Mouse (Mus musculus) thymus, adult 2 months (tissue): ENCODE measurements around the gene Rfxank. TPM values are rescaled to one million over a fixed set of nuclear protein-coding genes. Genes with fewer than 3 reads are reported as not detected.

Source experiments
- DNase-seq: peaks from one replicate; pipeline ENCODE4 v3.0.0; 2021
- H3K27ac ChIP-seq: fragments of 200-500 bp; 2 replicates; pipeline ENCODE4 v1.5.1; 2012; ENCODE audit warnings: low read length, control low read depth; ENCODE audit not compliant: control insufficient read depth, insufficient read depth
- H3K27me3 ChIP-seq: fragments of 200-500 bp; 2 replicates; pipeline ENCODE4 v1.6.1; 2012; ENCODE audit warnings: mild to moderate bottlenecking, low read length, moderate library complexity, mixed read lengths; ENCODE audit not compliant: control insufficient read depth, insufficient read depth
- H3K36me3 ChIP-seq: fragments of 200-500 bp; 2 replicates; pipeline ENCODE4 v1.6.1; 2012; ENCODE audit warnings: mild to moderate bottlenecking, low read length, moderate library complexity; ENCODE audit not compliant: control insufficient read depth, insufficient read depth
- H3K4me1 ChIP-seq: fragments of 200-500 bp; replicated peaks from 2 replicates; pipeline ENCODE4 v1.6.1; 2012; ENCODE audit warnings: low read length; ENCODE audit not compliant: control insufficient read depth, insufficient read depth
- H3K4me3 ChIP-seq: fragments of 200-500 bp; 2 replicates; pipeline ENCODE4 v1.5.1; 2012; ENCODE audit warnings: mild to moderate bottlenecking, low read length, control low read depth, moderate library complexity; ENCODE audit not compliant: control insufficient read depth, insufficient read depth
- CTCF ChIP-seq: fragments of 200-500 bp; IDR thresholded peaks from 2 replicates; pipeline ENCODE4 v1.5.1; 2012; ENCODE audit warnings: mild to moderate bottlenecking, control low read depth, low read length, moderate library complexity, borderline replicate concordance; ENCODE audit not compliant: control insufficient read depth, poor library complexity, insufficient read depth; ENCODE audit errors: extremely low read depth
- POLR2A ChIP-seq: fragments of 200-500 bp; IDR thresholded peaks from 2 replicates; pipeline ENCODE4 v1.6.1; 2012; ENCODE audit warnings: mild to moderate bottlenecking, low read length, control low read depth, moderate library complexity; ENCODE audit not compliant: control insufficient read depth, poor library complexity, insufficient read depth; ENCODE audit errors: extremely low read depth
- WGBS: fragments of 180-500 bp; shearing (Covaris S2); methylation state at CpG from one replicate; pipeline ENCODE4 v1.1.7; 2018; 5-methylcytosine and 5-hydroxymethylcytosine counted together
- polyA plus RNA-seq: library from polyadenylated mRNA; depleted of rRNA; stranded (reverse); fragments of >200 nt; gene quantifications from 2 replicates; pipeline ENCODE4 v1.2.3, GENCODE M21; 2012

Rfxank gene
- polyA plus RNA-seq, 1 experiment: 58.2 TPM

- WGBS: 12% methylated on average over 43 of the region's 43 CpGs
- TF ChIP-seq POLR2A (no peak), CTCF (no peak)
- DNase-seq: no peak
- Histone ChIP-seq H3K27ac (no peak overlapping the region), H3K27me3 (peaks cover 12% of the 10 kb centered on the region; the same call in 1 of the 2 replicates), H3K36me3 (no peaks in the 10 kb centered on the region), H3K4me1 (no peaks in the 10 kb centered on the region), H3K4me3 (no peak overlapping the region)
Observed at GRCm38 (mm10) chr8:70112401-70113016, 26.4 kb downstream of the Rfxank start.

- H3K27me3 ChIP-seq: peaks cover 12% of the 10 kb centered on the region; the same call in 1 of the 2 replicates
- 66% methylated on average over 23 of the region's 23 CpGs for WGBS
Observed at GRCm38 (mm10) chr8:70111192-70111795, 27.7 kb downstream of the Rfxank start.

GRCm38 (mm10) chr8:70110451-70110850 is 28.5 kb downstream of the Rfxank start:
- WGBS: 94% methylated on average over 2 of the region's 2 CpGs
- H3K27me3 ChIP-seq: peaks cover 12% of the 10 kb centered on the region; the same call in 1 of the 2 replicates
- no peak for TF ChIP-seq POLR2A
- no peak for TF ChIP-seq CTCF
- H3K4me3 ChIP-seq: no peak overlapping the region
- H3K36me3 ChIP-seq: no peaks in the 10 kb centered on the region
- DNase-seq: no peak
- no peaks in the 10 kb centered on the region for H3K4me1 ChIP-seq
- H3K27ac ChIP-seq: no peak overlapping the region

More at GRCm38 (mm10) chr8:70111192-70111795, 27.7 kb downstream of the Rfxank start:
- Histone ChIP-seq H3K4me1 (no peaks in the 10 kb centered on the region), H3K36me3 (no peaks in the 10 kb centered on the region), H3K27ac (no peak overlapping the region), H3K4me3 (no peak overlapping the region)
- no peak for DNase-seq
- TF ChIP-seq POLR2A (no peak), CTCF (no peak)

DNA sequence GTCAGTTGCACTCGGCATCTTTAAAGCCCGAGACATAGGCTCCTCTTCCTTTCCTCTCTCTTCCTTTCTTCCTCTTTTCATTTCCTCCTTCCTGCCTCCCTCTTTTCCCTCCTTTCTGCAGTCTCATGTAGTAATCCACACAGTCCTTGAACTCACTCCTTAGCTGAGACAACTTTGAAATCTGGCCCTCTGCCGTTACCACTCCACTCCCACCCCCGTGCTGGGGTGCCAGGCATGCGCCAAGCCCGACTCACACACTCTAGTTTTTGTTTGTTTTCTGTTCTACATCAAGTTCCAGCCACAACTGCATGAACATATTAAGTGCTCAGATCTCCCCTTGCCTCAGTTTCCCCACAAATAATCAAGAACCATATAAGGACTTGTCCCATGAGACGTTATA is 34.0 kb downstream of the Rfxank start:
- TF ChIP-seq POLR2A (no peak), CTCF (no peak)
- 53% methylated on average over 7 of the region's 7 CpGs for WGBS

DNA sequence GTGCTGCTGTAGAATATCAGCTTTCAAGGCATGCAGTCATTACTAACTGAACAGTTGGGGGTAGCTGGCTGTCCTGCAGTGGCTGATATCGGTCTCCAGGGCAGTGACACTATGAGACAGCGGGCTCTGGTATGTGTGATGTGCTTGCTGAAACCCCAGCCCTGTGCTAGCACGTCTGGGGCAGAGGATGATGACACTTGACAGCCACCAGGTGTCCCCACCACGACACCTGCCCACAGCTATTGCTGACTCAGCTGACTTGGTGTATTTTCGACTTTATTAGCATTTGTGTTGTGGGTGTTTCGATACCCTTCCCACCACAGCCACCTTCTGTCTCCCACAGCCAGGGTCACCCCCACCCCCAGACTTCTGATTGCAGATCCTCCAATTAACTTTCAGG is 34.4 kb downstream of the Rfxank start:
- peak; percentile 55 for DNase-seq
- H3K4me1 ChIP-seq: no peaks in the 10 kb centered on the region
- TF ChIP-seq CTCF: peak; percentile 85
- no peak for TF ChIP-seq POLR2A
- no peak overlapping the region for H3K27ac ChIP-seq
- WGBS: 6% methylated on average over 6 of the region's 6 CpGs
- H3K27me3 ChIP-seq: no peaks in the 10 kb centered on the region
- no peaks in the 10 kb centered on the region for H3K36me3 ChIP-seq
- no peak overlapping the region for H3K4me3 ChIP-seq

More for the DNA sequence above, 34.0 kb downstream of the Rfxank start:
- no peak overlapping the region for H3K4me3 ChIP-seq
- H3K27me3 ChIP-seq: no peaks in the 10 kb centered on the region
- no peak for DNase-seq
- no peak overlapping the region for H3K27ac ChIP-seq
- H3K36me3 ChIP-seq: no peaks in the 10 kb centered on the region
- no peaks in the 10 kb centered on the region for H3K4me1 ChIP-seq

- Histone ChIP-seq H3K4me3 (no peak overlapping the region), H3K36me3 (no peaks in the 10 kb centered on the region), H3K4me1 (no peaks in the 10 kb centered on the region), H3K27me3 (no peaks in the 10 kb centered on the region), H3K27ac (no peak overlapping the region)
- TF ChIP-seq POLR2A (no peak), CTCF (no peak)
- DNase-seq: no peak
- WGBS: 83% methylated on average over 8 of the region's 8 CpGs
Observed at GRCm38 (mm10) chr8:70100241-70100640, 38.7 kb downstream of the Rfxank start.
